Mouse (Mus musculus): Measurements from ENCODE around the gene Gm49336.

The Gm49336 gene

DNA sequence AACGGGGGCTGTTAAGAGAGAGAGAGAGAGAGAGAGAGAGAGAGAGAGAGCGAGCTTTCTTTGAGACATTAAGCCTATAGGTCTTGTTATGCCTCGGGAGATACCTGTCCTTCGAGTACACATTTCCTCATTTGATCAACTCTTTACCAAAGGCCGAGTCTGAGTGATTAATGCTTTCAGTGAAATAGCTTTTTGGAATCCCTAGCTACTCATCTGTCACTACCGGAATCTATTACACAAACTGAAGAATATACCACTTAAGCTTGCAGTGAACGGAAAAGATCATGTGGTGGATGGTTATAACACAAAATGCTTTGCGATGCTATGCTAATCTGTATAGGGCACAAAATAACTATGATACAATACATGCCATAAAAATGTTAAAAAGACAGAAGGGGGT lies 941 bp downstream of the Gm49336 start:
- no peak for ATAC-seq (ENCODE audit: insufficient number of reproducible peaks, low FRiP score, low TSS enrichment)

DNA sequence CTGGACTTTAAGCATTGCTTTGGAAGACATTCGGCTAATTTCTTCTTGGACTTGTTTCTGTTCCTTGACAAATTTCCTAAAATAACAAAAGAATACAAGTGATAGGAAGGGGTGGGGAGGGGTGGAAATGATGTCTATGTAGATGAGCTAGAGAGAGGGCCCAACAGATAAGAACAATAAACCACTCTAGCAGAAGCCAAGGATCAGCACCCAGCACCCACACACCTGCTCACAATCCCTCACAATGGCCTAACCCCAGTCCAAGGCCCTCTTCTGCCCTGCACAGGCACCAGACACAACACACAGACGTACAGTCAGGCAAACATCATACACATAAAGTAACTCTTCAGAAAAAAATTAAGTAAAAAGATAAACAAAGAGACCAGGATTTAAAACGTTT lies 12.8 kb downstream of the Gm49336 start:
- no peak for ATAC-seq (ENCODE audit: insufficient number of reproducible peaks, low FRiP score, low TSS enrichment)

DNA sequence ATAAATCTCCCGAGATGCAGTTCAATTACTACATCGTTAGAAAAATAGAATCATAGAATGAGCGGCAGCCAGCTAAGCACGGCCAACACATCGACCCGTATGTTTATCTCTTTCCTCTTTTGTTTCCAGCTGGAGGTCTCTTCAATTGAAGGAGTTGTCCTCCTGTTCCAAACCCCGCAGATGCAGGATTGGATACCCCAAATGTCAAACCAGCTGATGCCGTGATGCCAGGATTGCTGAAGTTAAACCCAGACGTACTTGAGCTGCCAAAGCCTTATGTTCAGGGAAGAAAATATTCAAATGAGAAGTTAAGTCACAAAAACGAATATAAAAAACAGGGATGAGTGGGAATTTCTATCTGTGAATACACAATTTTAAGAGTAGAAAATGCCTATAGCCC lies 31.4 kb downstream of the Gm49336 start:
- no peak for ATAC-seq (ENCODE audit: insufficient number of reproducible peaks, low FRiP score, low TSS enrichment)

DNA sequence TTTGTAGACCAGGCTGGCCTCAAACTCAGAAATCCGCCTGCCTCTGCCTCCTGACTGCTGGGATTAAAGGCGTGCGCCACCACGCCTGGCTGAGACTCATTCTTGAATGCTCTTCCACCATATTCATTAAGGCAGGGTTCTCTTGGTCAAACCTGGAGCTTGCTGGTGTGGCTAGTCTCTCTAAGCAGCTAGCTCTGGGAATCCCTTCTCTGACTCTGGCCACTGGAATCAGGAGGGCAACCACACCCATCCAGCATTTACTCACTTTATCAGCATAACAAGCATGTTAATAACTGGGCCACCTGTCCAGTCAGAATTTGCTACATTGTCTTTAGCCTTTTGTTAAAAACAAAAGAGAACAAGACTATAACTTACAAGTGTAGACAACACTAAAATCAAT lies 33.7 kb downstream of the Gm49336 start:
- no peak for ATAC-seq (ENCODE audit: insufficient number of reproducible peaks, low FRiP score, low TSS enrichment)

DNA sequence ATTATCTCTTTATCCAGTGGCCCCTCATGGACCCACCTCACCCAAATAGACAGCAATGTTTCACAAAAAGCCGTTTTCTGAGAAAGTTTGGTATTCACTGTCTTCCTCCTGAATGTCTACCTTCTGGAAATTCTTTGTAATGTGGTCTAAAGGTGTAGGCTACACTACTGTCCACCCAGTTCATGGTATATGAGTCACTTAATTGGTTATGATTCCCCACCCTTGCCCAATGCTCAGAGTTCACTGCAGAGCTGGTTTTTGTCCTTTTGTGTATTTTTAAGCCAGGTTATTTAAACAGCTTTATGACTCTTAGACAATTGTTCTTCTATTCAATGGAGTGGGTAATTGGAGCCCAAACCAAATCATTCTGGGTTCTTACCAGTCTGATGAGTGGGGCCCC lies 35.2 kb downstream of the Gm49336 start:
- no peak for ATAC-seq (ENCODE audit: insufficient number of reproducible peaks, low FRiP score, low TSS enrichment)

DNA sequence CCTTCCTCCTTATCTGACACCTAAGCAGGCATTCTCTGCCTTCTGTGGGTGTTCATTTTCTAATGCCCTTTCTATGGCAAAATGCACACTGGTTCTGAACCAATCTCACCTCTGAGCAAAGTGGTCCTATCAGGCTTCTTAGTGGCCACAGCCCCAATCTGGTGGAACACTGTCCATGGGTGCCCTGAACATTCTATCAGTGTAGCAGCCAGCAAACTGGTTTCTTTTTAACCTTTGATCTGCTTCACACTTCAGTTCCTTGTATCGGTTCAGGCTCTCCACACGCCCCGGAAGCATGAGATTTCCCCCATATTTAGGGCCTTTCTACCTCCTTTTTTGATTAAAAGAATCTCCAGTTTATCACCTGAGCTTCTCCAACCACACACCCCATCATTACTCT lies 36.3 kb downstream of the Gm49336 start:
- no peak for ATAC-seq (ENCODE audit: insufficient number of reproducible peaks, low FRiP score, low TSS enrichment)

DNA sequence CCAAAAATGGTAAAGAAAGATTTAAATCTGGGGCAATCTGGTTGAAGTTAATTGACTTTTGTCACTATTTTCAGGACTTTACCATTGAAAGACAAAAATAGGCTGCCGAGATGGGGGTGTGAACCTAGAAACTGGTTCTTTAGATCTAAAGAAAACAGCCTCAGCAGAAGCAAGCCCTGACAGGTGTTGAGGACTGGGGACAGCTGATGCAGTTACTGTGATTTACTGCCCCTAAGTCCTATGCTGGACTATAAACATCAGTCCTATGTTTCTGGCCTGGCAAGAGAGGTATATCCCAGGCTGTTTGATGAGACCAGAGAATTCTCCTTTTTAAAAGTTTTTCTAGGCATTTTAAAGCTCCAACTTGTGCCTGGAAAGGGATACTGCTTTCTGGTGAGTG lies 37.3 kb downstream of the Gm49336 start:
- no peak for ATAC-seq (ENCODE audit: insufficient number of reproducible peaks, low FRiP score, low TSS enrichment)

DNA sequence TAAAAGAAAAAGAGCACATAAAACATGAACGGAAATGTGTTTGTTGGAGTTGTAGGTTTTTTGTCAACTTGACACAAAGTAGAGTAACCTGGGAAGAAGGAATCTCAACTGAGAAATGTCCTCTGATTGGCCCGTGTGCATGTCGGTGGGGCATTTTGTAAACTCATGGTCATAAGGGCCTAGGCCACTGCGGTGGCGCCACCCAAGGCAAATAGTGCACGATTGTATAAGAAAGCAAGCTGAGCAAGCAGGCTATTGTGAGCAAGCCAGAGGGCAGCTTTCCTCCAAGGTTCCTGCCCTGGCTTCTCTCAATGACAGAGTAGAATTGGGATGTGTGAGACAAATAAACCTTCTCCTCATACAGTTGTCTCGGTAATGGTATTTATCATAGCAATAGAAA lies 42.1 kb downstream of the Gm49336 start:
- no peak for ATAC-seq (ENCODE audit: insufficient number of reproducible peaks, low FRiP score, low TSS enrichment)

DNA sequence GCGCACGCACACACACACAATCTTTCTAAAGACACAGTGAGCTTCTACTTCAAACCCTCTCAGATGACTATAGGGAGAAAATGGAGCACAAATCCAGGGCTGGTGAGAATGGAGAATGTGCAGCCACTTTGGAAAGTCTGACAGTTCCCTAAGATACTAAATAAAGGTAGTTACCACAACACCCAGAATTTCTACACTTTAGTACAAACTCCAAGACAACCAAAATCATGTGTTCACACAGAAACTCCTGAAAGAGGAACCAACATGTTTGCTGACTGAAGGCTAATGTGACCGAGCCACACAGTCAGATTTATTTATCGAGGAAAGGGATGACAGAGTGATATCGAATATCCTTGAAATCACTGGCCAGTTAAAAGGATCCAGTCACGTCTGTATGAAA lies 46.3 kb downstream of the Gm49336 start:
- no peak for ATAC-seq (ENCODE audit: insufficient number of reproducible peaks, low FRiP score, low TSS enrichment)

DNA sequence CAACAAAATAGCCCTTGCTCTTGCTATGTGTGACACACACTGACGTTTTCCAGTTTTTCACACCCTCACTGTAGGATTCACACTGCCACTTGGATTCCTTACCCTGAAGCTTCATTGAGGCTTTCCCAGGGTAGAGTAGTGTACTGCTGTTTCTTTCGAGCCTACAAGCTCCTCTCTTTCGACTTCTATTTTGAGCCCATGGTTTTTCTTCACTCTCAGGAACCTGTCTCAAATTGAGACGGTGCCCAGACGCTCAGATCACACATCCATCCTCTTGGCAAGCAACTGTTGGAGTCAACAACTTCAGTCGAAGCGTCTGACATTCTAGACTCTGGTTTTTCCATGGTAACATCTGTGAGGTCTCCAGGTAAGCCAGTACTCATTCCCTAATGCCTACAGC lies 54.4 kb downstream of the Gm49336 start, which contains the start of gene Atp8a2:
Gene Atp8a2 (minus strand): TSS at position 296 of the 400 bp plus-strand sequence.
- ATAC-seq (ENCODE audit: insufficient number of reproducible peaks, low FRiP score, low TSS enrichment) = no peak

DNA sequence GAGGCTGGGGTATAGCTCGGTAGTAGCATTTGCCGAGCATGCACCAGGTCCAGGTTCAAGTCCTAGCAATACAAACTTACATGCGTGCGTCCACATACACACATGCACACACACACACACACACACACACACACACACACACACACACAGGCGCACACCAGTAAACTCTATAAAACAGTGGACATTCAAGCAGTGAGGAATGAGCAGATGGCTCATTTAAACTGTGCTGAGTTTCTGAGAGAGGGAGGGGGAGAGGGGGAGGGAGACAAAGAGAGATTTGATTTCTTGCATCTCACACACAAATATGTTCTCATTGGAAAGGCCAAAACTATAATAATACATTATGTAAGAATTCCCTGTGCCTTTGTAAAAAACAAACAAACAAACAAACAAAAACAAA lies 55.3 kb downstream of the Gm49336 start:
- no peak for ATAC-seq (ENCODE audit: insufficient number of reproducible peaks, low FRiP score, low TSS enrichment)

DNA sequence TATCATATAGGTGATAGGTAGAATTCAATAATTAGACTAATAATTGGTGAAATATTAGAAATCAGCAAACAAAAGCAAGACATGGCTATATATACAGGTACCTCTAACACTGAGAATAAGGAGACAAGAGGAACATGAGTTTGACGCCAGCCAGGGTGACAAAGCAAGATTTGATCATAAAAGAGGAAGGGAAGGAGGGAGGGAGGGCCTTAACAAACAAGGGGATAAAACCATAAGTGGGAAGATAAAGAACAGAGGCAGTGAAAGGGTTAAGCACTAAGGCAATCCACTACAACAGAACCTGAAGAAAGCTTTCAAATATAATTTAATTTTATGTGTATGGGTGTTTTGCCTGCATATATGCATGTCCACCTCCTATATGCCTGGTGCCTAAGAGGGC lies 56.7 kb downstream of the Gm49336 start:
- no peak for ATAC-seq (ENCODE audit: insufficient number of reproducible peaks, low FRiP score, low TSS enrichment)

DNA sequence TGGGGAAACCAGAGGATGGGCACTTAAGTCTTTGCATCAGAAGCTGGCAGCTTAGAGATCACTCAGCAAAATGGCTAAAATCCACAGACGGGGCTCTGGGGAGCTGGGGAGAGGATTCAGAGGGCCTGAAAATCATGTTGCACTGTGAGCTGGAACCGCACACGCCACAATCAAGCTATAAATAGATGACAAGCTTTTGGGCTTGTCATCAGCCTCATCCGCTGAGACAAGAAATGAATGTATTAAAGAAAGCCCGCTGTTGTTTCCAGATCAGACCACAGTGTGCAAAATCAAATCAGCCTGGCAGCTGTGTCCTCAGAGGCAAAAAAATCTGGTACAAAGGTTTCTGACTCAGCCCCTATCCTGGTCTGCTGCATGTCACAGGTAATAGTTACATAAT lies 61.5 kb downstream of the Gm49336 start:
- no peak for ATAC-seq (ENCODE audit: insufficient number of reproducible peaks, low FRiP score, low TSS enrichment)

DNA sequence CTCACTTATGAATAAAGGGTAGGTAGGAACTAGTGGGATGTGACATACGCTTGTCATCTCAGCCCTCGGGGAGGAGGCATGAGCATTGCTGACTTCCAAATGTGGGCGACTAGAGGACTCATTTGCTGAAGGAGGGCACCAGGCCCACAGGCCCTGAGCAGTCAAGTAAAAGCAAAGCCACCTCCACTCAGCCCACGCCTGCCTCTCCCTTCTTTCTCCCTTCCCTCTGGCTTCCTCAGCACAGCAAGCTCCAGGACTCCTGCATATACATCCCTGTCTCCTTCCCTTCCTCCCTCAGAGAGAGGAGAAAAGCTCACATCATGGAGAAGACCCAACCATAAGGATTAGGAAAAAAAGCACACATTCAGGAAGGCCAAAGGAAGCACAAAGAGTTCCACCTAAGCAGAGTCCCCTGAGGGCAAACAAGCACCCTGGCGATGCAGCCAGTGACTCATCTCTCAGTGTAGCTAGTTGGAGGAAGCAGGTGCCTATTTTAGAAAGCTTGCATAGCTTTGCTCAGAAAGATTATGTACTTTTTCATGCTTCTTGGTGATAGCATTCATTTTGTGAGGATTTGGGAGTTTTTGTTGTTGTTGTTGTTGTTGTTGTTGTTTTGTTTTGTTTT lies 63.0 kb downstream of the Gm49336 start:
- no peak for ATAC-seq (ENCODE audit: insufficient number of reproducible peaks, low FRiP score, low TSS enrichment)

DNA sequence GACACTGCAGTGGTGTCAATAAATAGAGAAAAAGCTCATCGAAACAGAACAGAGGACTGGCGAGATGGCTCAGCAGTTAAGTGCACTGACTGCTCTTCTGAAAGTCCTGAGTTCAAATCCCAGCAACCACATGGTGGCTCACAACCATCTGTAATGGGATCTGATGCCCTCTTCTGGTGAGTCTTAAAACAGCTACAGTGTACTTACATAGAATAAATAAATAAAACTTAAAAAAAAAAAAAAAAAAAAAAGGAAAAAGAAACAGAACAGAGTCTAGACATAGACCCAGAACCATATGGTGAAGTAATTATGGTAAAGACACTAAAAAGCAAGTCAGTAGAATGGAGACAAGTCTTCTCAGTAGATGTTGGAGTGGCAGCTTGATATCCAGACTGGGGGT lies 70.0 kb downstream of the Gm49336 start:
- ATAC-seq (ENCODE audit: insufficient number of reproducible peaks, low FRiP score, low TSS enrichment) = no peak

DNA sequence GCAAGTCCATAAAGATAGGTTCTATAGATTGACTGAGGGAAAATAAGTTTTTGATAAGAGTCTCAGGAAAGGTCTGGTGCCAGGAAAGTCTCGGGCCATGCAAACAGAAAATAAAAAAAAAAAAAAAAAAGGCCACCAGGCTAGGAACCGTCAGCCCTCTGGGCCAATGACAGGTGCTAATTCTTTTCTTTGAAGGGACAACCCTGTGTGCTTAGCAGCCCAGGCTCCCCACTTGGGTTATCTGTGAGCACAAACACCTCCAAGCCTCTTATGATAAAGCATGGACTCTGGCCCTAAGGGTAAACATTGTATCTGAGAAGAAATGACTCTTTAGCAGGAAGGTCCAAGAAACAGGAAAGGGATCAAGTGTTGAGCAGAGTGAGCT lies 72.7 kb downstream of the Gm49336 start:
- ATAC-seq (ENCODE audit: insufficient number of reproducible peaks, low FRiP score, low TSS enrichment) = no peak

DNA sequence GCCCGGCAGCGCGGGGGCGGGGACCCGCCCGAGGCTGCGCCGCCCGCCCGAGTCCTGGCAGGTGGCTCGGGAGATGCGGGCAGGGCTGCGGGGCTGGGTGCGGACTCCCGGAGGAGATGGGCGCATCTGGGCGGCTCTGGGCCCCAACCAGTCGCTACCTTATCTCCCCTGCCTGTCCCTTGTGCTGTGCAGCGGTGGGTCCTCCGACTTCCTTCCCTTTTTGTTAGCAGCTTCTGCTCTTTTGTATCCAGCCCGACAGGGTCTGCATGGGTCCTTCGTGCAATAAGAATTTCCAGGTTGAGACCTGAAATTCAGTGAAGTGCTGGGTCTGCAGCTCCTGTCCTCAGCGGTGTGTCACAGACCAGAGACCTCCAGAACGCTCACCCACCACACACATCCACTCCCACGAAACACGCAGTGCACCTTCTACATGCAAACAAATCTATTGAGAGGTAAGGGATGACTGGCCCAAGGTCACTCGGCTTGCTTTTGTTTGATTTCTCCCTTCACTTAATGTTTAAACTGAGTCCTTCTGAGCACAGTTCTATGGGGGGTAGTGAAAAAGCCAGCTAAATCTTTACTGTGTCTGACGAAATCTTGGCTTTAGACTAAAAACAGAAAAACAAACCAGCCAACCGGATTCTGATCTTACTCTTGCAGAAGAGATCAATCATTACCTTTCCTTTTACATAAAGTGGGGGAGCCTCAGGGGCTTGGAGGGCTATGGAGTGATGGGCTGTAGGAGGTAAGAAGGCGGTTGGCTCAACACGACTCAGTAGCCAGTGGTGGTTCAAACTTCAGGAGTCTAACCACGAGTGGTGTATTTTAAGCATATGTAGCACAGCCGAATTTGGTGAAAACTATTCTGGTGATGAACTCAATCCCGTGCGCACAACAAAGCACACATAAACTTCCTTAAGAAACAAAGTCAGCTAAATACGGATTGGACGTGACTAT lies 73.4 kb downstream of the Gm49336 start:
- no peak for ATAC-seq (ENCODE audit: insufficient number of reproducible peaks, low FRiP score, low TSS enrichment)

DNA sequence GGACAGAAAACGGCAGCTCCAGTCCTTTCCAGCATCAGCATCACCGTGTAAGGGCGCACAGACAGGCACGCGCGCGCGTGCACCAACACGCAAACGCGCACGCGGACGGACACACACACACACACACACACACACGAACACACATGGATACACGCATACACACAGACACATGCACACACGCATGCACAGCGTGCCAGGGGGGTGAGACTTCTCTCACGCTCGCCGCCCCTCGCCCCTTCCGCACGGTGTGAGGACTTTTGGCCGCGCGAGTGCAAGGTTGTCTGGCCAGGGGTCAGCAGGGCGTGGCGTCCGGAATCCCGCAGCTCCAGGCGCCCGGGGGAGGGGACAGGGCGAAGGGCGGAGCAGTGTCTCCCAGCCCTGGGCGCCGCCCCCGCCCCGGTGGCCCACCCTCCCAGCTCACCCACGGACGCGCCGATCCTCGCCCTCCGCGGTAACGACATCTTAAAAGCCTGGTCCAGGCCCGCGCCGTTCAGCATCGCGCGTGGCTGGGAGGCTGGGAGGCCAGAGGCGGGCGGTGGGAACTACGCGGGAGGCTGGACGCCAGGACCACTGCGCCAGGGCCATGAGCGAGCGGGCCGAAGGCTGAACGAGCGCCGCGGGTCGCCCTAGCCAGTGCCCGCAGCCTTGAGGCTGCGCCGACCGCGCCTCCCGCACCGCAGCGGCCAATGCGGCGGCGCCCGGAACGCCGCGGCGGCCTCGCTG lies 74.3 kb downstream of the Gm49336 start:
- peak; percentile 72 for ATAC-seq (ENCODE audit: insufficient number of reproducible peaks, low FRiP score, low TSS enrichment)

DNA sequence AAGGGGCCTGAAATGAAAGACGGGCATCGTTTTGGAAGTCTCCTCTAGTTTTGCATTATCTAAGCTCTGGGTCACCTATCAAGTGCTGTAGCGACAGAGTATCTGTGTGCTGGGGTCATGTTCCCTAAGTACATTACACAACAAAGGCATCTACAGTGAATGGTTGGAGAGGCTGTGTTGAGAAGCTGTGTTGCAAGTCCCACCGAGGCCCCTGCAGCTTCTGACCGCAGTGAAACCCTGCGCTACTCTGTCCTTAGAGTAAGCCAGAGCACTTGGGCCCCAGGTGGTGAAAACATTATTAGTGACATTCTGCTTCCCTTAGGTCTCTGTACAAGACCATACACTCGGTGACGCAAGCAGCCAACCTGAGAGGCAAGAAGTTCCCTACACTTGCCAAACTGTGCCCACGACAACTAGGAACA lies 74.8 kb downstream of the Gm49336 start:
- ATAC-seq (ENCODE audit: insufficient number of reproducible peaks, low FRiP score, low TSS enrichment) = peak; percentile 4; the same call in 1 of the 2 replicates

DNA sequence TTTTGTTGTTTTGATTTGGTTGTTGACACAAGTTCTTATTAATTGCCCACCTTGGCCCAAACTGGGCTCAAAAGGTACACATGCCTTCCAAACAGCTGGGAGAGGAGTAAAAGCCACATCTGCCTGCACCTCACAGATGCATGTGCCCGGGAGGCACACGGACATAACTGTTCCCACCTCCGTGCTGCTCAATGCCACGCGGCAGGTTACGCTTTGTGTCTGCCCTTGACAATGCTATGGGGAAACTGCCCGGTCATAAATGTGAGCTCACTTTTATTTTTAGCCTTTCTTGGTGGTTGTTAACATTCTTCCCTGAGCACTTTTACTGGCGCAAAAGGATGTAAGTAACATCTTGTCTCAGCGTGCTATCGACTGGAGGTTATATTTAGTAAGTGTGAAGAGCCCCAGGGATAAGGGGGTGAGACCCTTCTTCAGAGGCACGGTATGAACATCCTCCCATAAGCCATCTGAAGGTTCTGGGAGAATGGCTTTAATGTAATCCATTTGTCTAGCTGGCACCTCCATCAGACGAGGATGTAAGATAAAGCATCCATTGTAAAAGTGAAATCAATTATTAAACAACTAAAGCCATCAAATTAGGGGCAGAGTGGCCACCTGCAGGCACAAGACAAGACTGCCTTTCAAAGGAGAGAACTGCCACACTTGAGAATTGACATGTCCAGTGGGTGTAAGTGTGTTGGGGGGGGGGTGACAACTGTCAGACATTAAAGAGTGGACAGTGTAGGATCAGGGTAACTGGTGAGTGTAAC lies 78.8 kb downstream of the Gm49336 start:
- no peak for ATAC-seq (ENCODE audit: insufficient number of reproducible peaks, low FRiP score, low TSS enrichment)
